Mouse (Mus musculus): Measurements from ENCODE around the gene Olfr167. TPM values are rescaled to one million over a fixed set of nuclear protein-coding genes. Genes with fewer than 3 reads are reported as not detected.
"Not testable (repeated sequence)": the region's sequence is repeated elsewhere in the genome, so short reads cannot be mapped to it uniquely, and the experiment has no call there.

Gene Olfr167
- not detected for total RNA-seq (2021)

GRCm38 (mm10) chr16:19522166-19522565 lies at the start of gene Olfr167:
Olfr167 (minus strand) TSS chr16:19522266.
- no peak for DNase-seq
- intact Hi-C loops (cut with DNase I), result no loop called here

GRCm38 (mm10) chr16:19571709-19572108 lies 49.6 kb upstream of the Olfr167 start, which contains the start of gene Olfr169:
Olfr169 (minus strand) TSS chr16:19571809.
- intact Hi-C loops (cut with DNase I); DNase-seq: not testable (repeated sequence)

- DNase-seq; intact Hi-C loops (cut with DNase I): not testable (repeated sequence)
These were observed 31.4 kb upstream of the Olfr167 start for GRCm38 (mm10) chr16:19553429-19553828.

GRCm38 (mm10) chr16:19552246-19552645 lies 30.2 kb upstream of the Olfr167 start:
- intact Hi-C loops (cut with DNase I); DNase-seq: not testable (repeated sequence)

GRCm38 (mm10) chr16:19535455-19535854 lies 13.4 kb upstream of the Olfr167 start, which contains the start of gene Olfr168:
Olfr168 (minus strand) TSS chr16:19535555.
- intact Hi-C loops (cut with DNase I), result no loop called here
- no peak for DNase-seq

- no peak for DNase-seq
- intact Hi-C loops (cut with DNase I), result no loop called here
These were observed 38.7 kb downstream of the Olfr167 start, which contains the start of gene Olfr166 for GRCm38 (mm10) chr16:19483394-19483793. Olfr166 (plus strand) TSS chr16:19483694.

GRCm38 (mm10) chr16:19464365-19464764 lies 57.7 kb downstream of the Olfr167 start:
- intact Hi-C loops (cut with DNase I), result no loop called here
- no peak for DNase-seq

Other genes with a start within 250 kb of the Olfr167 start
- gene Olfr164, start 208.2 kb downstream of the Olfr167 start, total RNA-seq (2021), result not detected
- not detected for gene Olfr165, start 99.1 kb downstream of the Olfr167 start, total RNA-seq (2021)
- not detected for gene Olfr166, start 38.6 kb downstream of the Olfr167 start, total RNA-seq (2021)
- gene Olfr168, start 13.3 kb upstream of the Olfr167 start, total RNA-seq (2021), result not detected
- gene Olfr169, start 49.5 kb upstream of the Olfr167 start, total RNA-seq (2021), result not detected
- not detected for gene Olfr170, start 89.6 kb upstream of the Olfr167 start, total RNA-seq (2021)
- not detected for gene Olfr171, start 107.7 kb upstream of the Olfr167 start, total RNA-seq (2021)
- gene Lamp3, start 184.1 kb upstream of the Olfr167 start, total RNA-seq (2021), result under 1 TPM; 0.10 to 0.18 TPM
- 10 to 100 TPM; 28.9 to 37.2 TPM for gene B3gnt5, start 237.9 kb upstream of the Olfr167 start, total RNA-seq (2021)